Mouse (Mus musculus): ENCODE data around the gene Cep89. TPM values are rescaled to one million over a fixed set of nuclear protein-coding genes. Genes with fewer than 3 reads are reported as not detected.

Cep89 gene
- polyA plus RNA-seq (2014; fragmentation: Illumina TruSeq; extraction: RNeasy Lipid Tissue Mini Kit (QIAGEN cat#74804); ENCODE audit: low read depth, low replicate concordance) = 8.6 TPM

DNA sequence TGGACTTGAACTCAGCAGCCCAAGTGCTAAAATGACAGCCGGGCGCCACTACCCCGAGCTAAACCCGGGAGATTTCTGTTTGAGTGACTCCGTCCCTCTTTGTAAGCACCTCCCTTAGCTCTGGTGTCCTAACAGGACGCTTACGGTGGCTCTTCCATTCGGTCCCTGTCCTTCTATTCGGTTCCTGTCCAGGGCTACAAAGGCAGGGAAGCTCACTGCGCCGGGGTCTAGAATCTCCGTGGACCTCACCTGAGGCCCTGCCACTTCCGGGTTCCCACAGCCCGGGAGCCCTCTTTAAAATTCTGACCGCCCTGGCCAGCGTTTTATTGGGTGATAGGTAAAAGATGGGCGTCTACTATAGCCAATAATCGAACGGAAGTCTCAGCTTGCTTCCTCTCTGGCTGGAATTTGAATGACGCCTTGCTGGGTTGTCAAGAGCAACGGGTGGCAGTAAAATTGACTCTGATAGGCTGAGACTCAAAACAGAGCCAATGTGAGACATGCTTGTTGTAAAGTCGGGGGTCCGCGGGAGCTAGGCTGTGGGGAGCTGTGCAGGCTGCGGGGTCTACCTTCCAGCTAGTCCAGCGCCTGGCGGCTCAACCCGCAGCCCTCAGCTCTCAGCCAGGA, at the start of gene Cep89, which contains the start of gene Faap24:
Gene Cep89 (plus strand): TSS at position 494 of the 627 bp plus-strand sequence.
Gene Faap24 (minus strand): TSS at position 295 of the 627 bp plus-strand sequence.

DNA sequence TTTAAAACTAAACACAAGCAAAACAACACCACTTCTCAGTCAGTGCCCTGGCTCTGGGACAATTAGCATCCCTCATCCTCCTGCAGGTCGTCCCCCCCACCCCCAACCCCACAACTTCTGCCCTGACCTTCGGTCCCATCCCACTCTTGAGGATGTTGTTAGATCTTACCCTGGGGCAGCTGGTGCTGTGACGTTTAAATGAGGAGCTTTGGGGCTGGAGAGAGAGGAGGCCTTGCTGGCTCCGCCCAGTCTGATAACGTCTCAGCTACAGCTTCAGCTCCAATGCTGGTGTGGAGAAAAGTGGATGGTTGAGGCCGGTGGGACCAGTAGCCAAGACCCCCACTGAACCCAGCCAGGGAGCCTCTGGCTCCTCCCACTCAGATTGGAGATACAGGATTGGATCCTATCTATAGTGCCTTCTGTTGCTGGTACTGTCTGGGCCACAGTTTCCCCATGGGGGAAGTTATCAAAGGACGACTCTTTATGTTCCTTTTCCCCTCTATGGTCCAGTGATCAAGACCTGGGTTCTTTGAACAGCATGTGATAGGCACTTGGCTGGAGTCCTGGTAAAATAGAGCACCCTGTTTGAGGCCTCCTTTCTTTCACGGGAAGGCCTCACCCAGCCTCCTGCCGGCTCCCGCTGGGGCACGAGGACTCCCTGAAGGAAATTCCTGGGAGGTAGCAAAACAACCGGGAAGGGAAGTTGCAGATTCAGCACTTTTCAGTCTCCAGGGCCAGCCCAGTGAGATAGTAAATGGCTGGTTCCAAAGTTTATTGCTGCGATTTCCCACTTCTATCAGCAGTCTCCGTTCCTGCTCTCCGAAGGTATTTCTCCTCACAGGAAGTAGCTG, 51.4 kb downstream of the Cep89 start, which contains the start of gene Slc7a9:
Gene Slc7a9 (plus strand): TSS at position 801 of the 851 bp plus-strand sequence.

Other genes with a start within 250 kb of the Cep89 start
- 0.87 TPM for gene Slc7a10, start 210.7 kb upstream of the Cep89 start, polyA plus RNA-seq (2014; fragmentation: Illumina TruSeq; extraction: RNeasy Lipid Tissue Mini Kit (QIAGEN cat#74804); ENCODE audit: low read depth, low replicate concordance)
- 0.99 TPM for gene Lrp3, start 181.5 kb upstream of the Cep89 start, polyA plus RNA-seq (2014; fragmentation: Illumina TruSeq; extraction: RNeasy Lipid Tissue Mini Kit (QIAGEN cat#74804); ENCODE audit: low read depth, low replicate concordance)
- gene Gpatch1, start 78.6 kb upstream of the Cep89 start, polyA plus RNA-seq (2014; fragmentation: Illumina TruSeq; extraction: RNeasy Lipid Tissue Mini Kit (QIAGEN cat#74804); ENCODE audit: low read depth, low replicate concordance) = 12.3 TPM
- gene Rhpn2, start 62.9 kb upstream of the Cep89 start, polyA plus RNA-seq (2014; fragmentation: Illumina TruSeq; extraction: RNeasy Lipid Tissue Mini Kit (QIAGEN cat#74804); ENCODE audit: low read depth, low replicate concordance) = 2.3 TPM
- gene Faap24, start 199 bp upstream of the Cep89 start, polyA plus RNA-seq (2014; fragmentation: Illumina TruSeq; extraction: RNeasy Lipid Tissue Mini Kit (QIAGEN cat#74804); ENCODE audit: low read depth, low replicate concordance) = 3.7 TPM
- gene Slc7a9, start 51.8 kb downstream of the Cep89 start, polyA plus RNA-seq (2014; fragmentation: Illumina TruSeq; extraction: RNeasy Lipid Tissue Mini Kit (QIAGEN cat#74804); ENCODE audit: low read depth, low replicate concordance) = not detected
- gene Tdrd12, start 140.7 kb downstream of the Cep89 start, polyA plus RNA-seq (2014; fragmentation: Illumina TruSeq; extraction: RNeasy Lipid Tissue Mini Kit (QIAGEN cat#74804); ENCODE audit: low read depth, low replicate concordance) = not detected
- gene Nudt19, start 159.3 kb downstream of the Cep89 start, polyA plus RNA-seq (2014; fragmentation: Illumina TruSeq; extraction: RNeasy Lipid Tissue Mini Kit (QIAGEN cat#74804); ENCODE audit: low read depth, low replicate concordance) = 221 TPM
- 0.29 TPM for gene Rgs9bp, start 188.5 kb downstream of the Cep89 start, polyA plus RNA-seq (2014; fragmentation: Illumina TruSeq; extraction: RNeasy Lipid Tissue Mini Kit (QIAGEN cat#74804); ENCODE audit: low read depth, low replicate concordance)
- gene Ankrd27, start 189.2 kb downstream of the Cep89 start, polyA plus RNA-seq (2014; fragmentation: Illumina TruSeq; extraction: RNeasy Lipid Tissue Mini Kit (QIAGEN cat#74804); ENCODE audit: low read depth, low replicate concordance) = 8.7 TPM

Measured in adrenal gland, adult 10 weeks (tissue).